Mouse (Mus musculus) B cell, adult 67 days (primary cell): ENCODE results near the gene Gm14308. TPM values are rescaled to one million over a fixed set of nuclear protein-coding genes. Genes with fewer than 3 reads are reported as not detected.

Source experiments
- total RNA-seq, 2 experiments: library from RNA; stranded (reverse); gene quantifications; 4 replicates each; pipeline ENCODE4 v1.2.4; 2023

The Gm14308 gene
- 1 to 10 TPM; 2.3 to 2.5 TPM for total RNA-seq

GRCm38 (mm10) chr2:176636244-176636643 lies at the start of gene Gm14308:
TSS of gene Gm14308 (minus strand) at chr2:176636344.

GRCm38 (mm10) chr2:176670222-176670621 lies 34.1 kb upstream of the Gm14308 start, which contains the start of gene Zfp973:
TSS of gene Zfp973 (plus strand) at chr2:176670522.

Other genes starting within 250 kb of the Gm14308 start
- gene Gm14435, start 212.8 kb downstream of the Gm14308 start, total RNA-seq, result 1 to 10 TPM; 4.8 to 8.5 TPM
- gene Gm14434, start 149.6 kb downstream of the Gm14308 start, total RNA-seq, result 1 to 10 TPM in 1 of 2 experiments, not detected in 1; 2.6 TPM
- not detected for gene Zfp967, start 115.3 kb downstream of the Gm14308 start, total RNA-seq
- 1 to 10 TPM; 4.2 to 7.2 TPM for gene Zfp973, start 34.2 kb upstream of the Gm14308 start, total RNA-seq
- gene Gm14305, start 72.0 kb upstream of the Gm14308 start, total RNA-seq, result 1 to 10 TPM; 1.8 to 5.5 TPM
- gene Gm14295, start 162.3 kb upstream of the Gm14308 start, total RNA-seq, result 1 to 10 TPM; 2.6 to 5.9 TPM
- gene Gm14408, start 194.8 kb upstream of the Gm14308 start, total RNA-seq, result not detected